Mouse (Mus musculus): ENCODE data around the gene Icam5. TPM values are rescaled to one million over a fixed set of nuclear protein-coding genes. Genes with fewer than 3 reads are reported as not detected.

Gene Icam5
- polyA plus RNA-seq (2015; fragmentation: Nextera tagmentation; extraction: Ambion mirVana) = 4.0 and 4.1 TPM in 2 replicates

DNA sequence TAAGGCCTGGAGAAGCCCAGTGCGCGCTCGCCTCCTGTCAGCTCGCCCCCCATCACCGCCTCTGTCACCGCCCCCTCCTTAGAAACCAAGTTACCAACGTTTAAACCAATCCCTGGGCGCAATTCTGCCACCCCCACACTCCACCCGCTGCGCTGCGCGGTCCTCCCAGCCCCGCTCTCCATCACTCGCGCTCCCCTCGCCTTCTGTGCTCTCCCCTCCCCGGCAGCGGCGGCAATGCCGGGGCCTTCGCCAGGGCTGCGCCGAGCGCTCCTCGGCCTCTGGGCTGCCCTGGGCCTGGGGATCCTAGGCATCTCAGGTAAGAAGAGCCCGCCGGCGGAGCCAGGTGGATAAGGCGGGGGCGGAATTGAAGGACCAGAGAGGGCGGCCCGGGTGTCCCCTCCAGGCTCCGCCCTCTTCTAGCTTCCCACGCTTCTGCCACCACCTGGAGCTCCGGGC, at the start of gene Icam5:
Gene Icam5 (plus strand): TSS at position 178 of the 456 bp plus-strand sequence.

DNA sequence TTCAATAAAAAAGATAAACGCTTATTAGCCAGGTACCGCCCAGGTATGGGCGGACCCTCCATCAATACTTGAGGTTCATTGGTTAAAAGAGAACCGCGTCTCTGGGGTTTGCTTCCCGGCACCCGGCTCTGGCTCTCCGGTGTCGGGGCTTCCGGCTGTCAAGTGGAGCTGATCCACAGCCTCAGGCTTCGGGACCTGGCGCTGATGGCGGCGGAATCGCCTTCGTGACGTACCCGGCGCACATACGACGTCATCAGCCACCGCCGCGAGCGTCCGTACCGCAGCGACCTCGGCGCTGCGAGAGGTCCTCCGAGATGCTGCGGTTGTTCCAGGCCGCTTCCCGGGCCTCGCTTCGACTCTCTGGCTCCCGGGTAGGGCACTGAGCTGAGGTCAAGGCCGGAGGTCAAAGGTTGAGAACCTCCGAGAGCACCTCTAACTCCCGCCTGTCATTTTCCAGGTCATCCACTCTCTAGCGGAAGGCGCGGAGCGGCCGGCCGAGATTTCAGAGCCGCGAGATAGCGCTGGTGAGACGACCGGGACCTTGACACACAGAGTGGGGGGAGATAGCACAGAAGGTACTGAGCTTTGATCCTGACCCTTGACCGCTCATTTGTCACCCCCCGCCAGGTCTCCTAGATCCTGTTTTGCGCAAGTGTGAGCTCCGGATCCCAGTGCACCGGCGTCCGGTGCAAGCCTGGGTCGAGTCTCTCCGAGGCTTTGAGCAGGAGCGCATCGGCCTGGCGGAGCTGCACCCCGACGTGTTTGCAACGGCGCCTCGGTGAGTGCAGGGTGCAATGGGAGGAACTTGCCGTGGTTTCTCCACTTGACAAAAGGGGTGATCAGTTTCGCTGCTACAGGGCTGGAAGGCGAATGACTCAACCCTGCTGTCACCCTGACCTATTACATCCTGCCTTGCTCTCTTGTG, 29.0 kb upstream of the Icam5 start, which contains the start of gene Mrpl4:
Gene Mrpl4 (plus strand): TSS at position 112 of the 925 bp plus-strand sequence.

DNA sequence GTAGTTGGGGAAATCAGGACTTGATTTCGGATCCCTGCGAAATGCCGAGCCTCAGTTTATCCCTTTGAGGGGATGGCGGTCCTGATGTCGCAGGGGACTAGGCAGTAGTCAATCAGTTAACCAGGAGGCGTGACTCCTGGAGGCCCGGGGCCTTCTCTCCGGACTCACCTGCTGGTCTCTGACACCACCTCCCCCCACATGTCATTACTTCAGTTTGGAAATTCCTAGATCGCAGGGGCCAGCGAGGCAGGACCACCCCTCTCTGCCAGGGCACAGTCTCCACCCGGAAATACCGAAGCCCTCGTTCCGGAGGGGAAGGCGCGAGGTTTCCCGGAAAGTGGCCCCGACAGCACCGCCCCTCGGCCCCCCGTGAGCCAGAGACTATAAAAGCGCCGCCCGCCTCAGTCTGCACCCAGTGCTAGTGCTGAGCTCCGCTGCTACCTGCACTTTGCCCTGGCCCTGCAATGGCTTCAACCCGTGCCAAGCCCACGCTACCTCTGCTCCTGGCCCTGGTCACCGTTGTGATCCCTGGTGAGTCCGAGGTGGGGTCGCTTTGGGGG, 16.2 kb upstream of the Icam5 start, which contains the start of gene Icam1:
Gene Icam1 (plus strand): TSS at position 415 of the 560 bp plus-strand sequence.

DNA sequence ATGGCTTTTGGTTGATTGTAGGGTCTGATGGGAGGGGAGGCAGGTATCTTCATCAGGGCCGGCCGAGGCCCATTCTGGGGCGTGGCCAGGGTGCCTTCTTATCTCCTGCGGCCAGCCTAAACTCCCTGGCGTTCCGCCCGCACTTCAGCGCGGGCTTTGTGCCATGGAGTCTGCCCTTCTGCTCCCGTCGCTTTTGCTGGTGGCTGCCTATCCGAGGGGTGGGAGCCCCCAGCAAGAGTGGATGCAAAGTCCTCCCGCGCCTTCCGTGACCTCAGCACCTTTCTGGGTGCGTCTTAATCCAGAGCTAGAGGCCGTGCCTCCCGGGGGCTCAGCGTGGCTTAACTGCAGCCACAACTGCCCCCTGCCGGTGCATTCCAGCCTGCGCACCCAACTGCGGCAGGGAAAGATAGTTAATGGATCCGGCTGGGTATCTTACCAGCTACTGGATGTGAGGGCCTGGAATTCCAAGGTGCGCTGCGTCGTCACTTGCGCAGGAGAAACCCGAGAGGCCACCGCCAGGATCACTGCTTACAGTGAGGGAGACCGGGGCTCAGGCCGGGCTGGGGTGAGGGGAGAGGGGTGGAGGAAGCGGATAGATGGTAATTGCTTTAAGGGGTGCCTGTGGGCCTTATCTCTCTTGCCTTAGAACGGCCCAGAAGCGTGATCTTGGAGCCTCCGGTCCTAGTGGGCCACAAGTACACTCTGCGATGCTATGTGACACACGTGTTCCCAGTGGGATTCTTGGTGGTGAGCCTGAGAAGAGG, 2.4 kb upstream of the Icam5 start, which contains the start of gene Icam4:
Gene Icam4 (plus strand): TSS at position 83 of the 764 bp plus-strand sequence.

DNA sequence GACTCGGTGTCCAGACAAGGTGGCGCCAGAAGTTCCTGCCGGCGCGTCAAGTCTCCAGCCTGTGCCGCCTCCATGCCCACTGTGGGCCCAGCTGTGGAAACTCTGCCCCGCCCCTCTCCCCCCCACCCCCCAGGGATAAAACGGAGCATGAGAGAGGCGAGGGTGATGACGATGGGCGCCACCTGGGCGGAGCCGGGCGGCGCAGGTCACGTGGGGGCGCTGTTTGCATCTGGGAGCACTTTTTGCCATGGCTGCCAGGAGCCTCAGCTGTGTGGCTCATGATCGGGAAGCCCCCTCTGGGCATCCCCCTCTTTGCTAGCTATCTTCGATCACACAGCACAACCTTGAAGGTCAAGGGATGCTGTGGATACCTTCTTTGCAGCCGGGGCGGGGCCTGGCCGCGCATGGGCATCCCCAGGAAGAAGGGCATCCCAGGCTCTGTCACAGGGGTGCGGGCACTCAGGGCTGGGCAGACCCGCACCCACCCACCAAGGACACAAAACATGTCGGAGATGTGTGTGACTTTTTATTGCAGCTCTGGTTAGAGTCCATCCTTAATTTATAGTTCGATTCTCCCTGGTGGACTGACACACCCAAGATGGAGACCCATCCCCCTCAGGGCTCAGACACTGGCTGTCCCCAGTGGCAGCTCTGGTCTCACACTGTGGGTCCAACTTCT, 35.3 kb downstream of the Icam5 start, which contains the start of gene Zglp1:
Gene Zglp1 (minus strand): TSS at position 88 of the 679 bp plus-strand sequence.

DNA sequence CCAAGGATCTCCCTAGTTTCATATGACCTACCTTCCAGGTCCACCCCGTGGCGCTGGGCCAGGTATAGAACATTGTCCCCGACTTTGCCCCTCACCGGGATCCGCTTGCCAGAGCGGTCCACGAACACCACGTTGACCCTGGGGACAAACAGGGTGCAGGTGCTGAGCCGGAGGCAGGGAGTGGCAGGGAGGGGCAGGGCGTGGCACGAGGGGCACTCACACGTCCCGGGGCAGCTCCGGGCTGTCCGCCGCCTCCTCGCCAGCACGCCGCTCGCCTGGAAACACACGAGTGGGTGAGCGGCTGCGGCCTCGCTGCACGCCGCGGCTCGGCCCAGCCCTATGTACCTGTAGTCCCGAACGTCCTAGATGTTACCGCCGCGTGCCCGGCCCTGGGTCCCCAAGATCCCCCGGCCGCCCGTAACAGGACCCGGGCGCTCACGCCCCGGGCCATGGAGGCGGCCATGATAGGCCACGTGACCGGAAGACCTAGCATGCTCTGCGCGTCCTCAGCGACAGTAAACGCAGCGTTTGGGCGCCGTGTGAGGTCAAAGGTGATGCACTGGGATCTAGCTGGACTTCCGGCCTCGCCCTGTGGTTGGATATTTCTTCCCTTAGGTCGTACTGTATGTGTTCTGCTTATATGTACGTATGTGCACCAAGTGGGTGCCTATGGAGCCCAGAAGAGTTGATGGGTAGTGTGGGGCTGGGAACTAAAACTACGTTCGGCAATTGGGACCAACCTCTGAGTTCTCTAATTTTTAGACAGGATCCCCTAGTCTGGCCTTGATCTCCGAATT, 41.4 kb downstream of the Icam5 start, which contains the start of the genes Gm49373 and Fdx1l:
Gene Gm49373 (minus strand): TSS at position 53 of the 797 bp plus-strand sequence.
Gene Fdx1l (minus strand): TSS at position 571 of the 797 bp plus-strand sequence.

MicroRNAs within 50 kb of the gene (microRNA counts, 519-probe panel; counts per million panel counts)
- 40.5 counts per million for microRNA mmu-miR-1900

Small RNA genes lying within 50 kb of the gene (microRNA-seq; reads per million reads assigned to microRNA genes)
- gene Mir1900 (not detected), gene Mir7082 (not detected)

Other genes starting within 250 kb of the Icam5 start
- 2.1 and 2.4 TPM in 2 replicates for gene Col5a3, start 217.0 kb upstream of the Icam5 start, polyA plus RNA-seq (2015; fragmentation: Nextera tagmentation; extraction: Ambion mirVana)
- not detected in 2 replicates for gene Rdh8, start 213.6 kb upstream of the Icam5 start, polyA plus RNA-seq (2015; fragmentation: Nextera tagmentation; extraction: Ambion mirVana)
- gene A230050P20Rik, start 163.4 kb upstream of the Icam5 start, polyA plus RNA-seq (2015; fragmentation: Nextera tagmentation; extraction: Ambion mirVana) = 36.1 and 49.9 TPM in 2 replicates
- 11.4 and 13.0 TPM in 2 replicates for gene Angptl6, start 152.3 kb upstream of the Icam5 start, polyA plus RNA-seq (2015; fragmentation: Nextera tagmentation; extraction: Ambion mirVana)
- gene Ppan, start 143.9 kb upstream of the Icam5 start, polyA plus RNA-seq (2015; fragmentation: Nextera tagmentation; extraction: Ambion mirVana) = 37.3 and 39.7 TPM in 2 replicates
- gene Eif3g, start 133.4 kb upstream of the Icam5 start, polyA plus RNA-seq (2015; fragmentation: Nextera tagmentation; extraction: Ambion mirVana) = 211 and 231 TPM in 2 replicates
- gene Dnmt1, start 72.2 kb upstream of the Icam5 start, polyA plus RNA-seq (2015; fragmentation: Nextera tagmentation; extraction: Ambion mirVana) = 32.3 and 33.8 TPM in 2 replicates
- 7.4 and 10.6 TPM in 2 replicates for gene S1pr2, start 55.3 kb upstream of the Icam5 start, polyA plus RNA-seq (2015; fragmentation: Nextera tagmentation; extraction: Ambion mirVana)
- 133 and 135 TPM in 2 replicates for gene Mrpl4, start 29.3 kb upstream of the Icam5 start, polyA plus RNA-seq (2015; fragmentation: Nextera tagmentation; extraction: Ambion mirVana)
- 3.2 and 3.8 TPM in 2 replicates for gene Icam1, start 16.1 kb upstream of the Icam5 start, polyA plus RNA-seq (2015; fragmentation: Nextera tagmentation; extraction: Ambion mirVana)
- gene Icam4, start 2.7 kb upstream of the Icam5 start, polyA plus RNA-seq (2015; fragmentation: Nextera tagmentation; extraction: Ambion mirVana) = 0.57 TPM in 1 of 2 replicates, not detected in the other
- gene Zglp1, start 35.0 kb downstream of the Icam5 start, polyA plus RNA-seq (2015; fragmentation: Nextera tagmentation; extraction: Ambion mirVana) = 0.49 and 2.1 TPM in 2 replicates
- gene Gm49373, start 41.0 kb downstream of the Icam5 start, polyA plus RNA-seq (2015; fragmentation: Nextera tagmentation; extraction: Ambion mirVana) = 1.1 and 1.2 TPM in 2 replicates
- 86.5 and 102 TPM in 2 replicates for gene Fdx1l, start 41.5 kb downstream of the Icam5 start, polyA plus RNA-seq (2015; fragmentation: Nextera tagmentation; extraction: Ambion mirVana)
- 0.35 and 0.42 TPM in 2 replicates for gene Gm38431, start 59.9 kb downstream of the Icam5 start, polyA plus RNA-seq (2015; fragmentation: Nextera tagmentation; extraction: Ambion mirVana)
- gene Raver1, start 59.9 kb downstream of the Icam5 start, polyA plus RNA-seq (2015; fragmentation: Nextera tagmentation; extraction: Ambion mirVana) = 16.6 and 21.1 TPM in 2 replicates
- 6.5 and 7.0 TPM in 2 replicates for gene Tyk2, start 99.2 kb downstream of the Icam5 start, polyA plus RNA-seq (2015; fragmentation: Nextera tagmentation; extraction: Ambion mirVana)
- gene Cdc37, start 117.9 kb downstream of the Icam5 start, polyA plus RNA-seq (2015; fragmentation: Nextera tagmentation; extraction: Ambion mirVana) = 152 and 155 TPM in 2 replicates
- 49.6 and 56.9 TPM in 2 replicates for gene Pde4a, start 133.6 kb downstream of the Icam5 start, polyA plus RNA-seq (2015; fragmentation: Nextera tagmentation; extraction: Ambion mirVana)
- 60.8 and 64.1 TPM in 2 replicates for gene Keap1, start 207.3 kb downstream of the Icam5 start, polyA plus RNA-seq (2015; fragmentation: Nextera tagmentation; extraction: Ambion mirVana)
- gene S1pr5, start 216.4 kb downstream of the Icam5 start, polyA plus RNA-seq (2015; fragmentation: Nextera tagmentation; extraction: Ambion mirVana) = 5.5 and 5.9 TPM in 2 replicates
- gene Atg4d, start 233.2 kb downstream of the Icam5 start, polyA plus RNA-seq (2015; fragmentation: Nextera tagmentation; extraction: Ambion mirVana) = 41.7 and 48.3 TPM in 2 replicates